Mouse (Mus musculus): ENCODE results near the gene Camkmt. TPM values are rescaled to one million over a fixed set of nuclear protein-coding genes. Genes with fewer than 3 reads are reported as not detected.

Gene Camkmt
- polyA plus RNA-seq, 1 experiment: 3.3 TPM

GRCm38 (mm10) chr17:85303686-85304085 is 213.3 kb downstream of the Camkmt start:
- H3K36me3 ChIP-seq (ENCODE audit: control insufficient read depth, insufficient read depth, low read length): no peaks in the 10 kb centered on the region
- no peaks in the 10 kb centered on the region for H3K27me3 ChIP-seq (ENCODE audit: control insufficient read depth, insufficient read depth, low read length)
- no peak overlapping the region for H3K4me3 ChIP-seq (ENCODE audit: extremely low read depth, insufficient read depth, insufficient read length)
- 93% methylated on average over 3 of the region's 3 CpGs for WGBS
- no peaks in the 10 kb centered on the region for H3K4me1 ChIP-seq (ENCODE audit: control insufficient read depth, insufficient read depth, insufficient read length)
- no peak for DNase-seq (ENCODE audit: low read depth in 1 of 2, low spot score in 2 of 2)
- H3K27ac ChIP-seq (ENCODE audit: insufficient read depth, low read length): no peak overlapping the region
- no peak for TF ChIP-seq CTCF (IDR thresholded peaks at IDR 0.05; ENCODE audit: extremely low read depth, insufficient read depth, insufficient read length, insufficient replicate concordance)
- no peak for TF ChIP-seq POLR2A (IDR thresholded peaks at IDR 0.05; ENCODE audit: low read depth, low read length)

GRCm38 (mm10) chr17:85308566-85308965 is 218.2 kb downstream of the Camkmt start:
- no peak for DNase-seq (ENCODE audit: low read depth in 1 of 2, low spot score in 2 of 2)
- Histone ChIP-seq H3K36me3 (ENCODE audit: control insufficient read depth, insufficient read depth, low read length) (no peaks in the 10 kb centered on the region), H3K4me3 (ENCODE audit: extremely low read depth, insufficient read depth, insufficient read length) (no peak overlapping the region), H3K27me3 (ENCODE audit: control insufficient read depth, insufficient read depth, low read length) (no peaks in the 10 kb centered on the region), H3K4me1 (ENCODE audit: control insufficient read depth, insufficient read depth, insufficient read length) (no peaks in the 10 kb centered on the region), H3K27ac (ENCODE audit: insufficient read depth, low read length) (no peak overlapping the region)
- TF ChIP-seq CTCF (IDR thresholded peaks at IDR 0.05; ENCODE audit: extremely low read depth, insufficient read depth, insufficient read length, insufficient replicate concordance) (no peak), POLR2A (IDR thresholded peaks at IDR 0.05; ENCODE audit: low read depth, low read length) (no peak)
- WGBS: 87% methylated on average over 7 of the region's 7 CpGs

DNA sequence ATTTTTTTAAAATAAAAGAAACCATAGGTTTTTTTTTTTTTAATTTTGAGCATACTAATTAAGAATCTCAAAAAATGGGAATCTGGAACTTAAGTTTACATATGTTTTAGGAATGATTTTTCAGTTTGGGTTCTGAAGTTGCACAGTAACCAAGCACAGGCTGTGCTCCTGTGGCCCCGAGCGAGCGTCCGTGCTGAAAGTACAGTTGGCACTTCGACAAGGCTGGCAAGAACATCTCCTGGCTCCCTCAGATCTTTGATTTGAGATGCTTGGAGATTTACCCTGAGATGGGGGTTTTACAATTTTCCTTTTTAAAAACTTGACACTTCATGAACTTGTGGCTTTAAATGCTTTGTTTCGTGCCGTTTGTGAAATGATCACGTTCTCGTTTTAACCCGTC is 218.7 kb downstream of the Camkmt start:
- no peaks in the 10 kb centered on the region for H3K27me3 ChIP-seq (ENCODE audit: control insufficient read depth, insufficient read depth, low read length)
- no peak overlapping the region for H3K27ac ChIP-seq (ENCODE audit: insufficient read depth, low read length)
- no peaks in the 10 kb centered on the region for H3K4me1 ChIP-seq (ENCODE audit: control insufficient read depth, insufficient read depth, insufficient read length)
- 92% methylated on average over 10 of the region's 10 CpGs for WGBS
- H3K4me3 ChIP-seq (ENCODE audit: extremely low read depth, insufficient read depth, insufficient read length): no peak overlapping the region
- TF ChIP-seq POLR2A (IDR thresholded peaks at IDR 0.05; ENCODE audit: low read depth, low read length) (no peak), CTCF (IDR thresholded peaks at IDR 0.05; ENCODE audit: extremely low read depth, insufficient read depth, insufficient read length, insufficient replicate concordance) (no peak)
- DNase-seq (ENCODE audit: low read depth in 1 of 2, low spot score in 2 of 2): no peak
- no peaks in the 10 kb centered on the region for H3K36me3 ChIP-seq (ENCODE audit: control insufficient read depth, insufficient read depth, low read length)

- Histone ChIP-seq H3K27me3 (ENCODE audit: control insufficient read depth, insufficient read depth, low read length) (no peaks in the 10 kb centered on the region), H3K4me1 (ENCODE audit: control insufficient read depth, insufficient read depth, insufficient read length) (no peaks in the 10 kb centered on the region), H3K36me3 (ENCODE audit: control insufficient read depth, insufficient read depth, low read length) (no peaks in the 10 kb centered on the region), H3K4me3 (ENCODE audit: extremely low read depth, insufficient read depth, insufficient read length) (no peak overlapping the region), H3K27ac (ENCODE audit: insufficient read depth, low read length) (no peak overlapping the region)
- TF ChIP-seq POLR2A (IDR thresholded peaks at IDR 0.05; ENCODE audit: low read depth, low read length) (no peak), CTCF (IDR thresholded peaks at IDR 0.05; ENCODE audit: extremely low read depth, insufficient read depth, insufficient read length, insufficient replicate concordance) (no peak)
- 91% methylated on average over 13 of the region's 13 CpGs for WGBS
- no peak for DNase-seq (ENCODE audit: low read depth in 1 of 2, low spot score in 2 of 2)
These were observed 221.0 kb downstream of the Camkmt start for GRCm38 (mm10) chr17:85311348-85311747.

- Histone ChIP-seq H3K4me1 (ENCODE audit: control insufficient read depth, insufficient read depth, insufficient read length) (no peaks in the 10 kb centered on the region), H3K4me3 (ENCODE audit: extremely low read depth, insufficient read depth, insufficient read length) (no peak overlapping the region), H3K36me3 (ENCODE audit: control insufficient read depth, insufficient read depth, low read length) (no peaks in the 10 kb centered on the region), H3K27ac (ENCODE audit: insufficient read depth, low read length) (no peak overlapping the region), H3K27me3 (ENCODE audit: control insufficient read depth, insufficient read depth, low read length) (no peaks in the 10 kb centered on the region)
- WGBS: 90% methylated on average over 10 of the region's 10 CpGs
- no peak for DNase-seq (ENCODE audit: low read depth in 1 of 2, low spot score in 2 of 2)
- TF ChIP-seq POLR2A (IDR thresholded peaks at IDR 0.05; ENCODE audit: low read depth, low read length) (no peak), CTCF (IDR thresholded peaks at IDR 0.05; ENCODE audit: extremely low read depth, insufficient read depth, insufficient read length, insufficient replicate concordance) (no peak)
These were observed 228.0 kb downstream of the Camkmt start for GRCm38 (mm10) chr17:85318401-85318800.

DNA sequence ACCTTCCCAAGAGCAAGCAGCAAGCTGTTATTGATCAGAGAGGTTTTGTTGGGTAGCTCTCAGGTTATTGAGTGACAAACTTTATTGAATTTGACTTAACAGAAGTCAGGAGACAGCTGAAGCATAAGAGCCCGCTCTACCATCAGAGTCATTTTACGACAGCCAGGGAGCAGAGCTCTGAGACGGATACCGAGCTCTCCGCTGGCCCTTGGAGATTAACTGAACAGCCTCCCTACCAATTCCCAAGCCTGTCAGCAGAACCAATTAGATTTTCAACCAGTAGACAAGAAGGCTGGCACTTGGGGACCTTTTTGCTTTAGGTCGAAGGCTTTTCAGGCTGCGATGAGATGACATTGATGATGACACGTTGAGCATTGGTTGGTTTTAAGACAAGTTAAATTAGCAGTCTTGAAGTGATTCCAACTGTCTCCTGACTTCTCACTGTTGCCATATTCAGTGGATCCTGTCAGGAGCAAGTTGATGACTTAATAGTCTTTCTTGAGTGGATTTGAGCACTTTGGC is 229.5 kb downstream of the Camkmt start:
- Histone ChIP-seq H3K27ac (ENCODE audit: insufficient read depth, low read length) (no peak overlapping the region), H3K36me3 (ENCODE audit: control insufficient read depth, insufficient read depth, low read length) (no peaks in the 10 kb centered on the region), H3K4me1 (ENCODE audit: control insufficient read depth, insufficient read depth, insufficient read length) (no peaks in the 10 kb centered on the region), H3K4me3 (ENCODE audit: extremely low read depth, insufficient read depth, insufficient read length) (no peak overlapping the region), H3K27me3 (ENCODE audit: control insufficient read depth, insufficient read depth, low read length) (no peaks in the 10 kb centered on the region)
- WGBS: 93% methylated on average over 8 of the region's 8 CpGs
- TF ChIP-seq CTCF (IDR thresholded peaks at IDR 0.05; ENCODE audit: extremely low read depth, insufficient read depth, insufficient read length, insufficient replicate concordance): no peak
- TF ChIP-seq POLR2A (IDR thresholded peaks at IDR 0.05; ENCODE audit: low read depth, low read length): no peak
- no peak for DNase-seq (ENCODE audit: low read depth in 1 of 2, low spot score in 2 of 2)

DNA sequence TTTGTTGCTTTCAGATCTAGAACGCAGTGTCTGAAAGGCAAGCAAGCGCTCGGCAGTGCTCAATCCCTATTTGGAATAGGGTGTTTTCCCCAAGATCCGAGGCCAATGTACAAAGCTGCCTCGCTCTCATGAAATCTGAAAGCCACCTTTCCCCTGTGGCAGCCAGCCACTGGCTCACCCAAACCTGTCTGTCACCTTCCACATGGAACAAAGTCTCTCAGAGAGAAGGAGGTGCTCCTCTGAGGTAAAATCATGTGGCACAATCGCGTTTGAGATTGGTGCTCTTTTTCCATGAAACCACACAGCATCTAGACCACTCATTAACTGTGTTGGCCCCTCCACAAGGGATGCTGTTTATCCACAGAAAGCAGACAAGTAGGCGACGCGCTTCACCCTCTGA is 238.5 kb downstream of the Camkmt start:
- no peaks in the 10 kb centered on the region for H3K27me3 ChIP-seq (ENCODE audit: control insufficient read depth, insufficient read depth, low read length)
- H3K36me3 ChIP-seq (ENCODE audit: control insufficient read depth, insufficient read depth, low read length): no peaks in the 10 kb centered on the region
- DNase-seq (ENCODE audit: low read depth in 1 of 2, low spot score in 2 of 2): no peak
- H3K4me3 ChIP-seq (ENCODE audit: extremely low read depth, insufficient read depth, insufficient read length): no peak overlapping the region
- no peak for TF ChIP-seq POLR2A (IDR thresholded peaks at IDR 0.05; ENCODE audit: low read depth, low read length)
- TF ChIP-seq CTCF (IDR thresholded peaks at IDR 0.05; ENCODE audit: extremely low read depth, insufficient read depth, insufficient read length, insufficient replicate concordance): no peak
- no peaks in the 10 kb centered on the region for H3K4me1 ChIP-seq (ENCODE audit: control insufficient read depth, insufficient read depth, insufficient read length)
- WGBS: 94% methylated on average over 10 of the region's 10 CpGs
- no peak overlapping the region for H3K27ac ChIP-seq (ENCODE audit: insufficient read depth, low read length)
